Mouse (Mus musculus): ENCODE measurements around the gene Myh14. TPM values are rescaled to one million over a fixed set of nuclear protein-coding genes. Genes with fewer than 3 reads are reported as not detected.

Myh14 gene
- polyA plus RNA-seq, 1 experiment from 2014 or later = 0.59 TPM

Other genes starting within 250 kb of the Myh14 start
- 2.3 and 2.4 TPM in 2 replicates for gene Lrrc4b, start 241.8 kb downstream of the Myh14 start, polyA plus RNA-seq (2016; fragmentation: Nextera tagmentation; extraction: Ambion mirVana)
- gene Aspdh, start 205.5 kb downstream of the Myh14 start, polyA plus RNA-seq (2016; fragmentation: Nextera tagmentation; extraction: Ambion mirVana) = 0.46 and 1.5 TPM in 2 replicates
- gene Josd2, start 202.9 kb downstream of the Myh14 start, polyA plus RNA-seq (2016; fragmentation: Nextera tagmentation; extraction: Ambion mirVana) = 141 and 145 TPM in 2 replicates
- gene Emc10, start 174.3 kb downstream of the Myh14 start, polyA plus RNA-seq (2016; fragmentation: Nextera tagmentation; extraction: Ambion mirVana) = 111 and 114 TPM in 2 replicates
- gene Fam71e1, start 174.3 kb downstream of the Myh14 start, polyA plus RNA-seq (2016; fragmentation: Nextera tagmentation; extraction: Ambion mirVana) = 10.1 and 12.7 TPM in 2 replicates
- gene Mybpc2, start 146.2 kb downstream of the Myh14 start, polyA plus RNA-seq (2016; fragmentation: Nextera tagmentation; extraction: Ambion mirVana) = 0.94 and 1.2 TPM in 2 replicates
- 0.15 TPM in 1 of 2 replicates, not detected in the other for gene Spib, start 138.8 kb downstream of the Myh14 start, polyA plus RNA-seq (2016; fragmentation: Nextera tagmentation; extraction: Ambion mirVana)
- 63.1 and 68.1 TPM in 2 replicates for gene Pold1, start 122.0 kb downstream of the Myh14 start, polyA plus RNA-seq (2016; fragmentation: Nextera tagmentation; extraction: Ambion mirVana)
- 54.7 and 55.3 TPM in 2 replicates for gene Nr1h2, start 116.9 kb downstream of the Myh14 start, polyA plus RNA-seq (2016; fragmentation: Nextera tagmentation; extraction: Ambion mirVana)
- gene Napsa, start 98.5 kb downstream of the Myh14 start, polyA plus RNA-seq (2016; fragmentation: Nextera tagmentation; extraction: Ambion mirVana) = 0.12 TPM in 1 of 2 replicates, not detected in the other
- gene Kcnc3, start 80.2 kb downstream of the Myh14 start, polyA plus RNA-seq (2016; fragmentation: Nextera tagmentation; extraction: Ambion mirVana) = 0.15 and 0.17 TPM in 2 replicates
- not detected in 2 replicates for gene Izumo2, start 37.9 kb upstream of the Myh14 start, polyA plus RNA-seq (2016; fragmentation: Nextera tagmentation; extraction: Ambion mirVana)
- gene Vrk3, start 77.6 kb upstream of the Myh14 start, polyA plus RNA-seq (2016; fragmentation: Nextera tagmentation; extraction: Ambion mirVana) = 29.4 and 32.2 TPM in 2 replicates
- gene Zfp473, start 80.2 kb upstream of the Myh14 start, polyA plus RNA-seq (2016; fragmentation: Nextera tagmentation; extraction: Ambion mirVana) = 0.78 and 0.98 TPM in 2 replicates
- 90.9 and 93.3 TPM in 2 replicates for gene Nup62, start 145.2 kb upstream of the Myh14 start, polyA plus RNA-seq (2016; fragmentation: Nextera tagmentation; extraction: Ambion mirVana)
- 0.78 and 1.1 TPM in 2 replicates for gene Il4i1, start 145.5 kb upstream of the Myh14 start, polyA plus RNA-seq (2016; fragmentation: Nextera tagmentation; extraction: Ambion mirVana)
- gene Atf5, start 145.8 kb upstream of the Myh14 start, polyA plus RNA-seq (2016; fragmentation: Nextera tagmentation; extraction: Ambion mirVana) = 2.6 and 2.7 TPM in 2 replicates
- gene Akt1s1, start 178.1 kb upstream of the Myh14 start, polyA plus RNA-seq (2016; fragmentation: Nextera tagmentation; extraction: Ambion mirVana) = 105 and 108 TPM in 2 replicates
- gene Tbc1d17, start 178.2 kb upstream of the Myh14 start, polyA plus RNA-seq (2016; fragmentation: Nextera tagmentation; extraction: Ambion mirVana) = 60.0 and 61.2 TPM in 2 replicates
- gene Pnkp, start 186.3 kb upstream of the Myh14 start, polyA plus RNA-seq (2016; fragmentation: Nextera tagmentation; extraction: Ambion mirVana) = 23.3 and 27.0 TPM in 2 replicates
- gene Ptov1, start 198.9 kb upstream of the Myh14 start, polyA plus RNA-seq (2016; fragmentation: Nextera tagmentation; extraction: Ambion mirVana) = 308 and 321 TPM in 2 replicates
- gene Med25, start 221.9 kb upstream of the Myh14 start, polyA plus RNA-seq (2016; fragmentation: Nextera tagmentation; extraction: Ambion mirVana) = 76.8 and 81.2 TPM in 2 replicates
- gene Fuz, start 225.2 kb upstream of the Myh14 start, polyA plus RNA-seq (2016; fragmentation: Nextera tagmentation; extraction: Ambion mirVana) = 12.0 and 12.6 TPM in 2 replicates

All from heart, embryonic 12.5 days (tissue).